Mouse (Mus musculus): ENCODE measurements around the gene Bckdhb. TPM values are rescaled to one million over a fixed set of nuclear protein-coding genes. Genes with fewer than 3 reads are reported as not detected.
A peak's percentile ranks its signal among the peaks of the same experiment; 100 is the strongest.

The Bckdhb gene
- polyA plus RNA-seq, 1 experiment from 2014 or later, result 34.8 TPM

- WGBS, result 70% methylated on average over 6 of the region's 6 CpGs
- no peak overlapping the region for H3K4me3 ChIP-seq (ENCODE audit: low read depth, low read length)
- H3K4me2 ChIP-seq, result no peak overlapping the region
- H3K27ac ChIP-seq (ENCODE audit: low read depth, low read length), result no peak overlapping the region
- ATAC-seq (replicated peaks; ENCODE audit: low FRiP score) (no peak), DNase-seq (ENCODE audit: low spot score) (no peak)
- H3K9me3 ChIP-seq (ENCODE audit: control insufficient read depth, low read length), result no peaks in the 10 kb centered on the region
- no peak overlapping the region for H3K9ac ChIP-seq (ENCODE audit: low read depth, low read length)
- no peaks in the 10 kb centered on the region for H3K4me1 ChIP-seq (replicated peaks; ENCODE audit: control insufficient read depth, insufficient read depth, low read length)
- H3K36me3 ChIP-seq (ENCODE audit: control insufficient read depth, insufficient read depth, low read length), result no peaks in the 10 kb centered on the region
- H3K27me3 ChIP-seq (replicated peaks; ENCODE audit: control insufficient read depth, insufficient read depth, low read length), result no peaks in the 10 kb centered on the region
Observed at GRCm38 (mm10) chr9:84031406-84031805, 106.5 kb downstream of the Bckdhb start.

DNA sequence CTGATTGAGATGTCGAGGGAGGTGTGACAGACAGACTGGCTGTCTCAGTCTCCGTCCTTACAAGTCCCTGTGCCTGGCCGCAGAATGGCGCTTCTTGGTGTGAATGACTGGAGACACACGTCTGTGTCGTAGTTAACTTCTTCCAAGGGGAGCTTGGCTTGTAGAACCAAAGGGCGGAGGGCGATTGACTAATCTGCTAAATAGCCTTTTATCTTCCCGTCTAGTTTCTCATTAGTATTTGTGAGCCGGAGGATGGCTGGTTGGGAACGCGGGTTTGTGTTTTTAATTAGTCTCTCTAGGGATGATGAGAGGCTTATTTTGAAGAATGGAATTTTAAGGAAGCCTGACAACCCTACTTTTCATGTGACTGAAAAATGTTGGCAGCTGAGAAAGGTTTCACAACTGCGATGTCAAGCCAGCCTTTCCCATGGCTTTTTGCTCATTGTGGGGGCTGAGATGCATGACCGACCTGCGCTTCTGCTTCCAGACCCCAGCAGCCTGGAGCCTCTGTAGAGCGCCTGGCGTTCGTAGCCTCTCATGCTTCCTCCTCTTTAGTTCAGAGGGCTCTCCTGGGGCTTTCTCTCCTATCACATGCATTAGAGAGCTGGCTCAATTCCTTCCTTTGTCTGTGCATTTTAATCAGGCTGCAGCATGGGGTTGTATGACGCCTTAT is 107.9 kb downstream of the Bckdhb start:
- Histone ChIP-seq H3K9ac (ENCODE audit: low read depth, low read length) (no peak overlapping the region), H3K9me3 (ENCODE audit: control insufficient read depth, low read length) (no peaks in the 10 kb centered on the region), H3K4me2 (no peak overlapping the region), H3K4me1 (replicated peaks; ENCODE audit: control insufficient read depth, insufficient read depth, low read length) (no peaks in the 10 kb centered on the region), H3K27ac (ENCODE audit: low read depth, low read length) (no peak overlapping the region), H3K36me3 (ENCODE audit: control insufficient read depth, insufficient read depth, low read length) (no peaks in the 10 kb centered on the region), H3K4me3 (ENCODE audit: low read depth, low read length) (no peak overlapping the region), H3K27me3 (replicated peaks; ENCODE audit: control insufficient read depth, insufficient read depth, low read length) (no peaks in the 10 kb centered on the region)
- ATAC-seq (replicated peaks; ENCODE audit: low FRiP score), result no peak
- 59% methylated on average over 19 of the region's 19 CpGs for WGBS
- DNase-seq (ENCODE audit: low spot score), result no peak

DNA sequence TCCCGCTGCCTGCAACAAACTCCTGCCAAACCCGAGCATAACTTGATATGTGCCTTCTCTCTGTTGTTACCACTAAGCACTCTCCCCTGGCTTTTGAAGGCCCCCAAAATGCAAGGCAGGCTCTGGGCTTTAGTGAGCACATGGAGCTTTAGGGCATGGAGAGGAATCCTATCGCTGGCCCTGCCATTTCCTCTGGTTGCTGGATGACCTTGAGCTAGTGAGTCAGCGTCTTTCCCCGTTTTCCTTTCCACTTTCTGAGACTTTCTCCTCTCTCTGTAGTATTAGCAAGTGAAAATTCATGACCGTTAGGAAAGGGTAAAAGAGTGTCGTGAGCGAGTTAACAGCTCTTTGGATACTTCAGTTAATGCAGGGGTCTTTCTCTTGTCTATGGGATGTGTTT is 111.1 kb downstream of the Bckdhb start:
- Histone ChIP-seq H3K9ac (ENCODE audit: low read depth, low read length) (no peak overlapping the region), H3K36me3 (ENCODE audit: control insufficient read depth, insufficient read depth, low read length) (no peaks in the 10 kb centered on the region), H3K4me1 (replicated peaks; ENCODE audit: control insufficient read depth, insufficient read depth, low read length) (no peaks in the 10 kb centered on the region), H3K4me3 (ENCODE audit: low read depth, low read length) (no peak overlapping the region), H3K4me2 (no peak overlapping the region), H3K9me3 (ENCODE audit: control insufficient read depth, low read length) (no peaks in the 10 kb centered on the region), H3K27ac (ENCODE audit: low read depth, low read length) (no peak overlapping the region), H3K27me3 (replicated peaks; ENCODE audit: control insufficient read depth, insufficient read depth, low read length) (no peaks in the 10 kb centered on the region)
- ATAC-seq (replicated peaks; ENCODE audit: low FRiP score), result no peak
- 84% methylated on average over 8 of the region's 8 CpGs for WGBS
- no peak for DNase-seq (ENCODE audit: low spot score)

DNA sequence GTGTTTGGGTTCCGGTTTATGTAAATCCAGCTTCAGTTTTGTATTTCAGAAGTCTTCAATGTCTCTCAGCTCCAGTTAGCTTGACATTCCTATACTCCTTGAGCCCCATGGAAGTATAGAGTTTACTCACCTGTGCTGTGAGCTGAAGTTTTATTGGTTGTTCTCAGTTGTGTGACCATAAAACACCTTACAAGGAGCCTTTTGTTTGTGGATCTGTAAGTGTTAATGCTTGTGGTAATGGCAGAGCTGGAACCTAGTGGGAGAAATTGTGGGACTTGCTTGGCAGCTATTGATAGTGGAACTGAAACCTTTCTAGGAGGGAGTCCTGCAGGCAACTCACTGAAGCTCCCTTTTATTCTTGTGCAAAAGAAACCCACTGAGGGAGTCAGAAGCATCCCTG is 112.3 kb downstream of the Bckdhb start:
- H3K27ac ChIP-seq (ENCODE audit: low read depth, low read length), result no peak overlapping the region
- DNase-seq (ENCODE audit: low spot score), result no peak
- H3K36me3 ChIP-seq (ENCODE audit: control insufficient read depth, insufficient read depth, low read length), result no peaks in the 10 kb centered on the region
- 87% methylated on average over 1 of the region's 1 CpGs for WGBS
- no peak for ATAC-seq (replicated peaks; ENCODE audit: low FRiP score)
- H3K4me3 ChIP-seq (ENCODE audit: low read depth, low read length), result no peak overlapping the region
- H3K4me1 ChIP-seq (replicated peaks; ENCODE audit: control insufficient read depth, insufficient read depth, low read length), result 0 out of 2 replicates have a peak, but pooled peaks cover 4% of the 10 kb centered on the region
- no peaks in the 10 kb centered on the region for H3K9me3 ChIP-seq (ENCODE audit: control insufficient read depth, low read length)
- H3K4me2 ChIP-seq, result no peak overlapping the region
- H3K27me3 ChIP-seq (replicated peaks; ENCODE audit: control insufficient read depth, insufficient read depth, low read length), result no peaks in the 10 kb centered on the region
- no peak overlapping the region for H3K9ac ChIP-seq (ENCODE audit: low read depth, low read length)

- DNase-seq (ENCODE audit: low spot score), result no peak
- H3K4me3 ChIP-seq (ENCODE audit: low read depth, low read length), result no peak overlapping the region
- no peaks in the 10 kb centered on the region for H3K9me3 ChIP-seq (ENCODE audit: control insufficient read depth, low read length)
- no peak overlapping the region for H3K9ac ChIP-seq (ENCODE audit: low read depth, low read length)
- WGBS, result 91% methylated on average over 4 of the region's 4 CpGs
- no peak overlapping the region for H3K4me2 ChIP-seq
- no peak for ATAC-seq (replicated peaks; ENCODE audit: low FRiP score)
- 0 out of 2 replicates have a peak, but pooled peaks cover 4% of the 10 kb centered on the region for H3K4me1 ChIP-seq (replicated peaks; ENCODE audit: control insufficient read depth, insufficient read depth, low read length)
- no peaks in the 10 kb centered on the region for H3K27me3 ChIP-seq (replicated peaks; ENCODE audit: control insufficient read depth, insufficient read depth, low read length)
- no peaks in the 10 kb centered on the region for H3K36me3 ChIP-seq (ENCODE audit: control insufficient read depth, insufficient read depth, low read length)
- H3K27ac ChIP-seq (ENCODE audit: low read depth, low read length), result no peak overlapping the region
Observed at GRCm38 (mm10) chr9:84038946-84039345, 114.0 kb downstream of the Bckdhb start.

DNA sequence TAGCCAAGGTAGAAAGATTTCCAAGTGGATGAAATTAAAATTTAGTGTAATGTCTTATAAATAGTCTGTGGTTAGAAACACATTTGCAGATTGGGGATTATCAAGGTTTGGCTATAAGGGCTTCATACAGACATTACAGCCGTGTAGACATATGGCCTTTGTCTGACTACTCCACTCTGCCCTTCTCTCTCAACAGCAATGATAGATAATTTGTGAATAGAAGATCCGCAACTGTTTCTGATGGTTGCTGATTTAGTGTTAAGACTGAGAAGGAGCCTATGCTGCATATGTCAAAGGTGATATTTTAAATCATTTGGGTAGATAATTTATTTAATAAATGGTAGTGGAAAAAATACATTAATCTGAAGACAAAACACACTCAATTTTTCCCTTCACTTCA is 115.4 kb downstream of the Bckdhb start:
- Histone ChIP-seq H3K9ac (ENCODE audit: low read depth, low read length) (no peak overlapping the region), H3K9me3 (ENCODE audit: control insufficient read depth, low read length) (no peaks in the 10 kb centered on the region), H3K4me3 (ENCODE audit: low read depth, low read length) (no peak overlapping the region), H3K27me3 (replicated peaks; ENCODE audit: control insufficient read depth, insufficient read depth, low read length) (no peaks in the 10 kb centered on the region), H3K4me1 (replicated peaks; ENCODE audit: control insufficient read depth, insufficient read depth, low read length) (0 out of 2 replicates have a peak, but pooled peaks cover 4% of the 10 kb centered on the region), H3K36me3 (ENCODE audit: control insufficient read depth, insufficient read depth, low read length) (no peaks in the 10 kb centered on the region), H3K4me2 (no peak overlapping the region), H3K27ac (ENCODE audit: low read depth, low read length) (no peak overlapping the region)
- WGBS, result 78% methylated on average over 2 of the region's 2 CpGs
- ATAC-seq (replicated peaks; ENCODE audit: low FRiP score) (no peak), DNase-seq (ENCODE audit: low spot score) (no peak)

DNA sequence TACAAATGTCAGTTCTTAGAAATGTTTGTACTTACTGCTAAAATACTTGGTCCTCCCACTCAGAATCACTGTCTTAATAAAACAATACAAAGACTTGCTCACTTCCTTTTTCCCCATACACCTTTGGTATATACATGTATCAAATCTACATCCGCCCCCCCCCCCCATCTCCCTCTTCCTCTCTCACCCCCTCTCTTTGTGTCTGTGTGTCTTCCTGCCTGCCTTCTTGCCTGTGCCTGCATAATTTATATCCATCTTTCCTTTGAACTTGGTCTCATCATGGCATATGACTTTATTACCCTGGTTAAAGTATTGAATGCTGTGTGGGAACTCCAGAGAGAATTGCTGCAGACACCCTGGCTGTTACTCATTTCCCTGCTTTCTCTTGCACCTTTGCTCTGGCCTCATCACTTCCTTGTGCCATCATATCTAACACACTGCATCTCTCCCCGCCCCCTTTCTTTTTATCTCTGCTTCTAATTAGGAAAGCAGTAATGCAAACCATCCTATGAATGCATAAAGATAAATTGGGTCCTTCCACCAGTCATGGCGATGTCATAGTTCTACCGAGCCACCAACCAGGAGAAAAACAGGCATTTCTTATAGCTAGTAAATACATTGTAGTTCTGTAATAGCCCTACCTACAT is 116.8 kb downstream of the Bckdhb start:
- Histone ChIP-seq H3K9me3 (ENCODE audit: control insufficient read depth, low read length) (no peaks in the 10 kb centered on the region), H3K4me2 (no peak overlapping the region), H3K4me3 (ENCODE audit: low read depth, low read length) (no peak overlapping the region), H3K9ac (ENCODE audit: low read depth, low read length) (no peak overlapping the region), H3K4me1 (replicated peaks; ENCODE audit: control insufficient read depth, insufficient read depth, low read length) (0 out of 2 replicates have a peak, but pooled peaks cover 4% of the 10 kb centered on the region), H3K36me3 (ENCODE audit: control insufficient read depth, insufficient read depth, low read length) (no peaks in the 10 kb centered on the region), H3K27me3 (replicated peaks; ENCODE audit: control insufficient read depth, insufficient read depth, low read length) (no peaks in the 10 kb centered on the region), H3K27ac (ENCODE audit: low read depth, low read length) (no peak overlapping the region)
- ATAC-seq (replicated peaks; ENCODE audit: low FRiP score) (0 out of 2 replicates have a peak, but pooled peaks have one; percentile 25), DNase-seq (ENCODE audit: low spot score) (no peak)
- WGBS, result 77% methylated on average over 4 of the region's 4 CpGs

DNA sequence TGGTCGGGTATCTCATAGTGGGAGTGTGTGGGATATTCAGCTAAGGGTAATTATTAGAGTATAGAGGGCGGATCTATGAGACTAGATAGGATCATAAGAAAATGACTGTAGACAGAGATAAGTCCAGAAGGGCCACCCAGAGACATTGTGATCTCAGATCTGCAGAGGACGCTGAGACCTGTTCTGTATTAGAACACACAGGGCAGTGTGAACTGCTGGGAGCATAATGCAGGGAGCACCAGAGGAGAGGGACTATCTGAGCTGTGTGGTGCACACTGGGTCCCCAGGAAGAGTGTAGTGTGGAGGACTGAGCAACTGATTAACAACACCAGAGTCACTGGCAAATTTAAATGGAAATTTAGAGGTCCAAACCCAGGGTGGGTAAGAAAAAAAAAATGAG is 117.6 kb downstream of the Bckdhb start:
- 67% methylated on average over 3 of the region's 3 CpGs for WGBS

DNA sequence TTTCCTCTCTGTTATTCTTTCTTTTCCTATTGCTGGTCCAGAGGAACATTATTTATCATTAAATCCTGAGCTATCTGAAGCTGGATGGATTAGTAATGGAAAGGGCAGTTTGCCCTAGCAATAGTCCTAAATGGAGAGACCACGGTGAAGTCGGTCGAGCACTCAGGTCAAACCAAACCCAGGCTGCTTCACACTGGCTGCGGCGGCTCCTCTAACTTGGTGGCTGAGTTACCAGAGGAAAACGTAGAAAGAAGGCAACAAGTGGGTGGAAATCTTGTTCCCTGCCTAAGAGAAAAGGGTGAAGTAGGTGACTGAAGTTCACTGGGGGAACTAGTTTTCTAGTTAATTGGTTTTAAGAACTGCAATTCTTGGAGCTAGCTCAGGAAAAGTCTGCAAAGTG is 119.2 kb downstream of the Bckdhb start:
- no peak overlapping the region for H3K4me2 ChIP-seq
- H3K36me3 ChIP-seq (ENCODE audit: control insufficient read depth, insufficient read depth, low read length), result no peaks in the 10 kb centered on the region
- H3K27me3 ChIP-seq (replicated peaks; ENCODE audit: control insufficient read depth, insufficient read depth, low read length), result no peaks in the 10 kb centered on the region
- no peak overlapping the region for H3K27ac ChIP-seq (ENCODE audit: low read depth, low read length)
- no peaks in the 10 kb centered on the region for H3K9me3 ChIP-seq (ENCODE audit: control insufficient read depth, low read length)
- no peak for ATAC-seq (replicated peaks; ENCODE audit: low FRiP score)
- H3K9ac ChIP-seq (ENCODE audit: low read depth, low read length), result no peak overlapping the region
- H3K4me3 ChIP-seq (ENCODE audit: low read depth, low read length), result no peak overlapping the region
- peaks cover 4% of the 10 kb centered on the region; the same call in 1 of the 2 replicates for H3K4me1 ChIP-seq (replicated peaks; ENCODE audit: control insufficient read depth, insufficient read depth, low read length)
- DNase-seq (ENCODE audit: low spot score), result no peak
- WGBS, result 93% methylated on average over 6 of the region's 6 CpGs

More for the DNA sequence above, 117.6 kb downstream of the Bckdhb start:
- H3K4me2 ChIP-seq, result no peak overlapping the region
- H3K4me1 ChIP-seq (replicated peaks; ENCODE audit: control insufficient read depth, insufficient read depth, low read length), result 0 out of 2 replicates have a peak, but pooled peaks cover 4% of the 10 kb centered on the region
- no peaks in the 10 kb centered on the region for H3K27me3 ChIP-seq (replicated peaks; ENCODE audit: control insufficient read depth, insufficient read depth, low read length)
- peak; percentile 72; the same call in 1 of the 2 replicates for ATAC-seq (replicated peaks; ENCODE audit: low FRiP score)
- no peak for DNase-seq (ENCODE audit: low spot score)
- no peaks in the 10 kb centered on the region for H3K36me3 ChIP-seq (ENCODE audit: control insufficient read depth, insufficient read depth, low read length)
- H3K4me3 ChIP-seq (ENCODE audit: low read depth, low read length), result no peak overlapping the region
- no peak overlapping the region for H3K9ac ChIP-seq (ENCODE audit: low read depth, low read length)
- H3K27ac ChIP-seq (ENCODE audit: low read depth, low read length), result no peak overlapping the region
- H3K9me3 ChIP-seq (ENCODE audit: control insufficient read depth, low read length), result no peaks in the 10 kb centered on the region

All from liver, embryonic 11.5 days (tissue).